Mouse (Mus musculus) G1E (cell line): ENCODE measurements around the gene A4galt.

Experiments used
- CTCF ChIP-seq: IDR thresholded peaks from 2 replicates; pipeline ENCODE4 v1.5.1; 2012; ENCODE audit warnings: low read depth, low read length, inconsistent platforms, mixed read lengths
- POLR2AphosphoS5 ChIP-seq: IDR thresholded peaks from 2 replicates; pipeline ENCODE4 v1.6.1; 2012; ENCODE audit warnings: low read depth, low read length, inconsistent platforms; ENCODE audit not compliant: insufficient replicate concordance

- TF ChIP-seq CTCF (no peak), POLR2AphosphoS5 (no peak)
These were observed 71.6 kb downstream of the A4galt start for GRCm38 (mm10) chr15:83180004-83180403.
